Mouse (Mus musculus) intestine, embryonic 15.5 days (tissue): ENCODE results near the gene Gm9999. TPM values are rescaled to one million over a fixed set of nuclear protein-coding genes. Genes with fewer than 3 reads are reported as not detected.

ENCODE experiments used
- polyA plus RNA-seq: library from polyadenylated mRNA; unstranded; fragments of >200 nt; fragmentation: Nextera tagmentation; extraction: Ambion mirVana; gene quantifications from 2 replicates; pipeline ENCODE4 v1.2.1, GENCODE M21; 2015

The Gm9999 gene
- polyA plus RNA-seq, 1 experiment from 2014 or later = not detected

Other genes with a start within 250 kb of the Gm9999 start
- 0.42 and 0.77 TPM in 2 replicates for gene Saa1, start 240.6 kb upstream of the Gm9999 start, polyA plus RNA-seq
- gene Saa2, start 231.8 kb upstream of the Gm9999 start, polyA plus RNA-seq = 0.30 TPM in 1 of 2 replicates, not detected in the other
- gene Hps5, start 187.5 kb upstream of the Gm9999 start, polyA plus RNA-seq = 23.2 and 23.3 TPM in 2 replicates
- 63.3 and 72.8 TPM in 2 replicates for gene Gtf2h1, start 187.5 kb upstream of the Gm9999 start, polyA plus RNA-seq
- gene Ldha, start 142.1 kb upstream of the Gm9999 start, polyA plus RNA-seq = 2,580 and 2,742 TPM in 2 replicates
- not detected in 2 replicates for gene Ldhc, start 122.4 kb upstream of the Gm9999 start, polyA plus RNA-seq
- 121 and 145 TPM in 2 replicates for gene Tsg101, start 63.6 kb upstream of the Gm9999 start, polyA plus RNA-seq
- gene Uevld, start 25.1 kb upstream of the Gm9999 start, polyA plus RNA-seq = 10.3 and 11.2 TPM in 2 replicates
- gene Spty2d1, start 24.8 kb downstream of the Gm9999 start, polyA plus RNA-seq = 16.5 and 17.2 TPM in 2 replicates
- gene Tmem86a, start 67.0 kb downstream of the Gm9999 start, polyA plus RNA-seq = 48.8 and 50.4 TPM in 2 replicates
- gene Ptpn5, start 150.1 kb downstream of the Gm9999 start, polyA plus RNA-seq = 1.8 and 2.0 TPM in 2 replicates
- not detected in 2 replicates for gene Mrgpra6, start 221.3 kb downstream of the Gm9999 start, polyA plus RNA-seq